Mouse (Mus musculus) T-helper 1 cell (primary cell): ENCODE results near the gene D6Ertd527e.

Experiments
- in situ Hi-C: fragments of 300-600 bp; cut with MboI, MseI; formaldehyde crosslinking; loops from one replicate; pipeline ENCODE4 v1.15.1; 2025; ENCODE audit warnings: high pct_unique_total_duplicates

The D6Ertd527e gene

DNA sequence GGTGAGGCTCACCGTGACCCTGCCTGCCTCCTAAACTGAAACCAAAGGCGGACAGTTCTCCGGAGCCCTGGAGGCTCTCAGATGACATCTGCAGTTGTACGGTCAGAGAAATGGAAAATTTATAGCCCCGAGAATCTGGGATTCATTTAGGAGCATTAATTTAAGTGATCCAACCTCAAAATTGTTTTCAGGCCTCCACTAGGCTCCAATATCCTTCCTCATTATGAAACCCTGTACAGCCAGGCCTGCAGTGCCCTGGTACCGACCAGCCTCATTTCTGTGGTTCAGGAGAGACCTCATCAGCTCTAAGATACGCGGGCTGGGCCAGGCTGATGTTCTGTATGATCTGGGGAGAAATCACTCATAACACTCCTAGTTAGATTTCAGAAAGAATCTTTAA, 46.9 kb downstream of the D6Ertd527e start:
- in situ Hi-C loops, result no loop called here

DNA sequence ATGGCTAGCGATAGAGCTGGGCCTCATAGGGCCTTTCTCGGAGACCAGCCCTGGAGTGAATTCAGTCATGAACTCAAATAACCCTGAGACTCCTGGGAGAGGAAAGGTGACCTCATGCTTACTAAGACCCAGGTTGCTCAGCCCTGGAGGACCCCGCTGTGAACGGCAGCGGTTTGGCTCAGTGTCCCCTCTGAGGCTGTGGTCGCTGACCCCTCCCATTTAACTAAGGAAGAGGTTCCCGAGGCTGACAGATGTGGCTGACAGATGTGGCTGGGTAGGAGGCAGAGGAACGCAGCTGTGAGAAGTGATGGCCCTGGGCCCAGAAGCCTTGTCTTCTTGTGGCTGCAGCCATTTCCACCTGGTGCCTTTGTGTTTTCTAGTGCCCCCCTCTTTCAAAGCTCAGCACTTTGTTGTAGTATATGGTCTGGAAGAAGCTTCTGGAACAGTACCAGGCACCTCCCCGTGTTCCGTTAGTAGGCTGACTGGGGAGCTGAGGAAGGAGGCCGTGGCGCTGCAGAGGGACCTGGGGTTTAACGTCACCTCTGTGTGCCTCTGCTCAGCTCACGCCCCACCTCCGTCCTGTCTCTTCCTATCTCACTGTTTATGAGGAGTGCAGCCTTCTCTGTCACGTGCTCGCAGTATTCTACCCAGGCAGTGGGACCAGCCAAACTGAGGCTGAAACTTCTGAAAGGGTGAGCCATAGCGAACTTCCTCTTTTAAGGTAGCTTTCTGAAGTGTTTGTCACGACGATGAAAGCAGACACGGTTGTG, 48.1 kb downstream of the D6Ertd527e start:
- in situ Hi-C loops, result no loop called here

DNA sequence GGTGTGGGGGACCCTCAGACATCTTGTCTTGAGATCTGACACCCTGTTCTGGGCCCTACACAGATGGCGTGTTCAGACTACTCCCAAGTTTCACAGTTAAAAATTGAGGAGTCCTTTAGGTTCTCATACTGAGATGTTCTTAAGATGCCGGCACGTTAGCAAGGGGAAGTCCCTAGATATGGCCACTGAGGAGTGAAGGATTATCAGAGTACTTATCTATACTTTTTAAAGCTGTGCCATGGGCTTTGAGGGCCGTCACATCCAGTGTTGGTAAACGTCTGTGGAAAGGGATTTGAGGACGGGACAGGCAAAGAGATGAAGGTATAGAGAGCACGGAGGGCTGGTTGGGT, 48.7 kb downstream of the D6Ertd527e start:
- in situ Hi-C loops, result no loop called here

DNA sequence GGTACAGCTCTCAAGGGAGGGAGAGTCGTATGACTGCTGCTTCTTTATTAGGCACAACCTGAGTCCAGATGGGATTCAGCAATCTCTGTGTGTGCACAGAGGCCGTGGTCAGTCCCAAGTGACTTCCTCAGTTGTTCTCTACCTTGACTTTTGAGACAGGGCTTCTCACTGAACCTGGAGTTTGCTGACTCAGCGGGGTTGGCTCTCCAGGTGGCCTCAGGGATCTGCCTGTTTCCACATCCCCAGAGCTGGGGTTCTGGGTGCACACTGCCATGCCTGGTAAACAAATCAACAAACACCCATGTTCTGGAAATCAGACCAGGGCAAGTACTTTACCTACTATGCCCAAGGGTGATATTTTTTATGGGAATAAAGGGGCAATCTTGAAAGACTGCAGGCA, 49.3 kb downstream of the D6Ertd527e start:
- in situ Hi-C loops, result no loop called here

DNA sequence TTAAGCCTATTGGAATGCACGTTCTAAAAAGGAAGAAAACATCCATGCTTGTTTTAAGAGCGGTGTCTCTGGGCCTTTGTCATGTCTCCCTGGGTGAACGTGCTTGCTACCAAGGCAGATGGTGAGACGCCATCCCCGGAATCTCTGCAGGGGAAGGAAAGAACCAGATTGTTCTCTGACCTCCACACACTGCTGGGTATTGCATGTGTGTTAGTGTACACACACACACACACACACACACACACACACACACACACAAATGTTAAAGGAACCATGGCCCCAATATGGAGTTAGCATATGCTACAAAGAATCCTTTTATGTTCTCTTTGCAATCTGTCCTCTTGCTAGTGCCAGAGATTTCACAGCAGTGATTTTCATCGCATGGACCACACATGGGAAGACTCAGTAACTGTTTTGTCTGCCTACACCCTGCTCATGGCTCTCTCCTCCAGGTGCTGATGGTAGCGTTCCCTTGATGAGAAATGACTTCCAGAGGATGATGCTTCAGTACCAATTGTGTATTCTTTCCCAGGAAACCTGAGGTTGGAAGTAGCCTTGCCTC, 53.6 kb downstream of the D6Ertd527e start:
- in situ Hi-C loops, result no loop called here

DNA sequence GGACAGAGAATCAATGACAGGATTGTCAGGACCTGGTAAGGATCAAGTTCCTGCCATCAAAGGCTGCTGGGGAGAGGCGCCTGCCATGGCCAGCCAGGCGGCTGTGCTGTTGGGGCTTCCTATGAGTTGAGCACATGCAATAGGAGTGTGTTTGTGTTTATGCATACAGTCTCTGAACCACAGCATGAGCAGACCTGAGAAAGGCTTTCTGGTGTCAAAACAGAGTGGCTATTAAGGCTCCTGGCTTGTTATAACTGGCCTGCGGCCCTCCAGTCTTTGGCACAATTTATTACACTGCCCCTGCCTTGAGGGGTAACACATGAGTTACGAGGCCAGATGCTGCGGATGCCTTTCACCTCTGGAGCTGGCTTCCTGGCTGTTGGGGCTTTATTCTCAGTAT, 55.6 kb downstream of the D6Ertd527e start:
- in situ Hi-C loops, result no loop called here

DNA sequence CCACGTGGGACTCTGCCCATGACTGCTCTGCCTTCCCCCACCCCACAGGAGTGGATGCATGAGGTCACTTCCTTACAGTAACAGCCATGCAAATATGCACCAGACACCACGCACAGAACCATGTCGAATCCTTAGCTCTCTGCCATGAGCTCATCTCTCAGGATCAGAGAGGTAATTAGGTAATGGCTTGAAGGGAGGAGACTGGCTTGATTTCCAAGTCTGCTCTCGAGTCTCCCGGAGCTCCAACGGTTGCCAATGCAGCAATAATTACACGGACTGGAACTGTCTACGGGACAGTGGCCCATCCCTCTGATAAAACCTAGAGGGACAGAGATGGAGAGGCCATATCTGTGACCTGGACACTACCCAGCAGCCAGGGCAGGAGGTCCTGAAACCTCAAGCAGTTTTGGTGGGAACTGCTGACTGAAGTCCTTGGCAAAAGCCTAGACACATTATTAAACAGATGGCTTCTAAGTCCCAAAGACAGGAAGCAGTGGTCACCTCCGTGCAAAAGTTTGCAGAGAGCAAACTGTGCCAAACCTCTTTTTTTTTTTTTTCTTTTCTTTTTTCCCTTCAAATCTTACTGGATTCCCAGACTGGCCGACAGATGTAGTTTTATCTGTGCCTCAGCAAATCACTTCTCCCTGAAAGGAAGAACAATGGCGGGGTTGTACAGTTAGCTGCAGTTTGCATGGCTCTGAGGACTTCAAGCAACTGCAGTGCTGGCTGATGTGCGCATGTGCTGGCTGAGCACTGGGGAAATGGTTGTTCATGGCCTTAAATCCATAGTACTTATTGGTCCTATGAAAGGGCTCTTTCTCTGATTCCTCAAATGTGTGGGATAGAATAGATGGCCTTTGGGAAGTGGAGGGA, 57.1 kb downstream of the D6Ertd527e start:
- in situ Hi-C loops, result no loop called here
